Mouse (Mus musculus): ENCODE results near the gene Aldh6a1. TPM values are rescaled to one million over a fixed set of nuclear protein-coding genes. Genes with fewer than 3 reads are reported as not detected.

Aldh6a1 gene
- polyA plus RNA-seq (2017; shearing (Covaris generic)) = 10 to 100 TPM in 1 of 2 experiments, 1 to 10 TPM in 1; 7.3 to 10.9 TPM

DNA sequence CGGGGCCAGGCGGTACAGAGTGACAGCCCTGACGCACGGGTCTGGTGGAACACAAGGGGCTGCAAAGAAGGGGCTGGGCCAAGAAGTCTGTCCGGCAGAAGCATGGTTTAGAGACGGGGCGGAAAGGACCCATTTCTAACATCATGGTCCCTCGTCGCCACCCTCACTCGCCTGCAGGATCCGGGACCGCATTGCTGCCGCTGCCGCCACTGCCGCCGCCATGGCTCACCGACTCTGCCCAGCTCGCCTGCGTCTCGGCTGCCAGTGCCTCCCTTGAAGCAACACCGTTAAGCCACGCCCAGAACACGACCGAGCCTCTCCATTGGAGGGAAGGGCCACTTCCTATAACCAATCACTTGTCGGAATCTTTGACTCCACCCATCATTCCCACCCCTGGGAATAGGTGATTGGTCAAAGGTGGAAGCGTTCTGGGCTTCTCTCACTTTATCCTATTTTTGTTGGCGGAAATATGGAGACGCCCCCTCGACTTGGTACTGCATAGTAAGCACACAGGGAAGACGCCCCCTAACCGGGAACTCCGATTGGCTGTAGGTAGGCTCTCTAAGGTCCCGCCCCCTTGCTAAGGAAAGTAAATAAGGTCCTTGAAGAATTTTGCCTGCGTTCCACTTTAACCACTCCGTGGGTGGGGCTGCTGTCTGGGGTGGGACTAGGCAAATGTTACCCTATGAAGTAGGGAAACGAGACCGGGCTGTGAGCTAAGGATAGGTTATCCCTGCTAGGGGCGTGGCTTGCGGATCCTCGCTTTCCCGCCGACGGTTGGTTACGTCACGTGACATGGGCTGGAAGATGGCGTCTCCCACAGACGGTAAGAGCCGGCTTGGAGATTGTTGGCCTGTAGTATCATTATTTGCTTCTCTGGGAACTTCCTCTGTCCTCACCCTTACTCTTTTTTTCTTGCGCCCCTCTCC, at the start of gene Aldh6a1, which contains the start of gene Lin52:
Gene Aldh6a1 (minus strand): TSS at position 287 of the 929 bp plus-strand sequence.
Gene Lin52 (plus strand): TSS at position 705 of the 929 bp plus-strand sequence.
- ATAC-seq = peak; percentile 93

GRCm38 (mm10) chr12:84496795-84497194, 46.0 kb upstream of the Aldh6a1 start:
- ATAC-seq = no peak

GRCm38 (mm10) chr12:84487324-84488056, 36.7 kb upstream of the Aldh6a1 start:
- no peak for ATAC-seq

DNA sequence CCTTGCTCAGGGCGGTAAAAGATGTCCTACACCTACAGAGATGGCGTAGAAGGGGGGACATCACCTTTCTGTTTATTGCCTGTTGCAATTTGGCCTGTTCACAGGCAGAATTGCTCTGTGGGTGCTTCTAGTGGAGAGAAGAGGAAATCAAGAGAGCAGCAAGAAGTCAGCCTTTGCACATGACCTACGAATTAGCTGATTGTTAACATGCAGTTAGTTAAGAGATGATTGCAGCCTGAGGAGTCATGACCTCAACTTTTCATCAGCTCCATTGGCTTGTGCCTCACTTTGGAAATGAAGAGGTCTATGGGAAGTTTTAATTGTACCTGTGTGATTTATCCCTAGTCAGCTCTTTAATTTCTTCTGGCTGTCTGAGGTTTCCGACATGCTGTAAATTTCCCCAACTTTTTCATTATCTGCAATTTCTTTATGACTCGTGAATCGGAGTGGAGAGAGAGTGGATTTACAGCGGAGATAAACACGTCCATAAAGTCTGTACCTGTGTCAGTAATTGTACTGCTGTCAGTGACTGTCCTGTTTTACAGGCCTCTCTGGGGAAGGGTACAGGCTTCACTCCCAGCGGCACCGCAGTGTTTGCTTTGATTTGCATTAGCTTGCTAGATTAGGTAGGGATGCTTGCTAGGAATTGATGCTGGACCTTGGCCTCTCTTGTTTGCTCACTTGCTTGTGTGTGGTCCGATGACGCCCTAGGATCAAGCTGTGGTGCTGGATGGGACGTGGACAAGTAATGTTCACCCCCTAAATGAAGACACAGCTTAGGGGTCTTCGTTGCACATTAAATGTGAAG, 32.2 kb upstream of the Aldh6a1 start:
- no peak for ATAC-seq

- ATAC-seq = no peak
Observed at GRCm38 (mm10) chr12:84481251-84481650, 30.4 kb upstream of the Aldh6a1 start.

DNA sequence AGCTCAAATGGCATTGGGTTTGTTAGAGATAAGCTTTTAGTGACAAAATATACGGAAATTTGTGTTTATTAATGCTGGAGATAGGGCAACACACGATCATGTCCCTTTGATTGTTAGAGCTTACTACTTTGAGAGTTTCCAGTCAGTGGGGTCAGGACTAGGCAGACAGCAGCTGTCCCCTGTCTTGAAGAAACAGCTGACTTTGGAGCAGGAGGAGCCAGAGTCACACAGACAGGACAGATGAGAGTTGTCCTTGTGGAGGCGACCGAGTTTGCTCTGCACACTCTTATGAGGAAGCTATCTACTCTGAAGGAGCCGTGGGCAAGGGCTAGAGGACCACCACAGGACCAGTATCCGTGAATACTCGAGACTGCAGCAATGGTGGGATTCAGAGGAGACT, 28.1 kb upstream of the Aldh6a1 start:
- no peak for ATAC-seq

DNA sequence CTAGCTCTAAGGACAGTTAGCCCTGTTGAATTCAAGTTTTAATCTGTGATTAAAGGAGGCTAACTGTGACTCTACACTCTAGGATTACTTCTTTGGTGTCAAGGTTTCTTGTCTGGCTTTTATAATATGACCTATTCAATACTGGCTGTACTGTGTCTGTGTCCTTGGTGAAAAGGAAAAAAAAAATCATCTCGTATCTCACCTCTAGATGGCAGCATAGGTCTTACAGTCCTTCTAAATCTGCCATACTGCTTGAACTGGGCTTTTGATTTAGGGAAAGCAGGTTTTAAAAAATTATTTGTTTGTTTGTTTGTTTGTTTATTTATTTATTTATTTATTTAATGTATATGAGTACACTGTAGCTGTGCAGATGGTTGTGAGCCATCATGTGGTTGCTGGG, 17.9 kb upstream of the Aldh6a1 start:
- ATAC-seq = no peak

DNA sequence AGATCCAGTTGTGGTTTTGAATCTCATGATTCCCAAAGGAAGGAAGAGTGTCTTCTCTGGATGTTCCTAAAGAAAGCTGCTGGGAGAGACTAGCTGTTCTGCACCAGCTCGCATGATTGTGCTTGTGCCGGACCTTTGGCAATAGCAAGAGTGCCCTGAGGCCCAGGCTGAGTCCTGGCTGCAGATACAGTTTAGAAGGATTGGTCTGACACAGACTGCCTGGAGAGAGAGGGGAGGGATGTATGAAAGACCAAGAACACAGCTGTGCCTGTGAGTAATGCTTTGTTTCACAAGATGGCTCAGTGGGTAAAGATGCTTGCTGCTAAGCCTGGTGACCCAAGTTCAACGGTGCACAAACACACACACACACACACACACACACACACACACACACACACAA, 12.1 kb upstream of the Aldh6a1 start:
- ATAC-seq = no peak

GRCm38 (mm10) chr12:84461416-84461815, 10.6 kb upstream of the Aldh6a1 start:
- no peak for ATAC-seq

DNA sequence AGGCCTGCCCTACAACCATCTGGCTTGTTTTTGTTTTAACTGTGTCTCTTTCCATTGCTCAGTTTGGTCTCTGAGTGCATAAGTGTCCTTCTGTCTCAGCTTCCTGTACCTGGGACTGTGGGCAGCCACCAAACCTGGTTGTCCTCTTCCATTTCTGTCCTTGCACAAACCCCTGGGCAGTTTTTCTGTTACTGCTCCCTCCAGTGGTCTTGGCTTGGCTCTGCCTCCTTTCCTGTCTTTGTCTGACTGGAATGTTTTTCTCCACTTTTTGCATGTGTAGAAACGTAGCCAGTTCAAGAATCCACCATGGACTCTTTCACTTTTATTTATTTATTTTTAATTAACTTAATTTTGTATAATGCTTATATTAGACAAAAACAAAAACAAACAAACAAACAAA, 9.0 kb upstream of the Aldh6a1 start:
- no peak for ATAC-seq

- ATAC-seq = no peak
Observed at GRCm38 (mm10) chr12:84456911-84457310, 6.1 kb upstream of the Aldh6a1 start.

DNA sequence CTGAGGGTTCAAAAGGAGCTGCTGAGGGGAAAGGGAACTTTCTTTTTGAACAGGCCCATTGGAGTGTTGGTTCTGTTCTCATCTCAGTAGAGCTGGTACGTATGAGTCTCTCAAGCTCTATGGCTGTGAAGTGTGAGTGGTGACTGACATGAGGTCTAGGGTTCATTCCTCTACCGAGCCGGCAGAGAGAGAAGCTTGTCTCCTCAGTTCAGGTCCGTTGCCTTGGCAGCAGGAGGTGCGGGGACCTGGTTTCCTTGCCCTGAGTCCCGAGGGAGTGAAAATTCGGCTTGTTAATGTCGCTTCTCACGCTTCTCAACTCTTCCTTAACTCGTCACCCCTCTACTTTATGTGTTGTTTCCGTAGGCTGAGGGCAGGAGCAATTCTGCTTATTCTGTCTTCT, 997 bp upstream of the Aldh6a1 start:
- no peak for ATAC-seq

- no peak for ATAC-seq
Observed at GRCm38 (mm10) chr12:84450351-84450717, 470 bp downstream of the Aldh6a1 start.

DNA sequence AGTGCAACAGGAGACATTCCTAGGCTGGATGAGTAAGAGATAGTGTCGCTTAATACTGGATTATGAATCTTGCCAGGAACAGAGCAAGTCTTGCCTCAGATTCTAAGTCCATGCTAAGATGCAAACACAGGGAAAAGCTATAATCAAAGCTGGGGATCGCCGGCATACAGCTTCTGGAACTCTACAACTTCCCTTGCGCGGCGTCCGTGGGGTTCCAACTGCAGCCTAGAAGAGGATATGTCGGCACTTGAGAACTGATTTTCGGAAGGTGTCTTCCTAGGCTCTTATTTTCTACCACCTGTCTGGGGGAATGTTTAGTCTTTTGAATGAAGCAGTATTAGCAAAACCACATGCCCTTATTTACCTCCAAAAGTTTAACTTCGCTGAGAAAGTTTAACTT, 917 bp downstream of the Aldh6a1 start:
- ATAC-seq = no peak

DNA sequence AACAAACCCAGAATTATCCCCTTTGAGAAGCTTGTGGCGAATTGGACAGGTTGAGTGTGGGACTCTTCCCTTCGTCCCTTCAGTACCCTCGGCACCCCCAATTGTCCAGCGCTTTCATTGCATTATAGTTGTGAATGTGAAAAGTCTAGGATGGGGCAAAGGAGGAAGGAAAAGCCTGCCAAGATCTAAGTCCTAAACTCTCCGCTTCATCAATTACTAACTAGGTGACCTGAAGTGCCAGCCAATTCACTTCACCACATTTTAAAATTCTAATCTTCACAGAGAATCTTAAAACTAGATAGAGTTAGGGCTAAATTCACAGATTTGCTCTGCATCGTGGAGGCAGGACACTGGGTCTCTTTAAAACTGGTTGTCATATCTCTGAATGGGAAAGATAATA, 2.6 kb downstream of the Aldh6a1 start:
- ATAC-seq = no peak

- ATAC-seq = no peak
Observed at GRCm38 (mm10) chr12:84447386-84447785, 3.4 kb downstream of the Aldh6a1 start.

DNA sequence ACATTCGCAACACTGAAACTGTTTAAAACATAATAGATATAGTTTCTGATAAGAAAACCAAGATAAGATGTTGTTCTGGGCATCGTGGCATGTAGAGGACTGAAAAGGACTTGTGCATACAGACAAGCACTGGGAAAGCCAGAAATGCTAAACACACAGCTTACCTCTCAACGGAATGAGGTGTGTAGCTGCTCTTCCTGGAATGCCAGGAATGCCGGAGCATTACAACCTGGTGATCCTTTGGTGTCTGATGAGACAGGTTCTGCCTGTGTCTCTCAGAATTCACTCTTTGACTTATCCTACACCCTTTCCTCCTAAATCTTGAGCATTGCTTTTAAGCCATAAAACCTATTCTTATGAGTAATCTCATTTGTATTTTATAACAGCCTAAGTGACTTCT, 8.3 kb downstream of the Aldh6a1 start:
- ATAC-seq = no peak

GRCm38 (mm10) chr12:84438697-84439096, 12.1 kb downstream of the Aldh6a1 start:
- ATAC-seq = no peak

DNA sequence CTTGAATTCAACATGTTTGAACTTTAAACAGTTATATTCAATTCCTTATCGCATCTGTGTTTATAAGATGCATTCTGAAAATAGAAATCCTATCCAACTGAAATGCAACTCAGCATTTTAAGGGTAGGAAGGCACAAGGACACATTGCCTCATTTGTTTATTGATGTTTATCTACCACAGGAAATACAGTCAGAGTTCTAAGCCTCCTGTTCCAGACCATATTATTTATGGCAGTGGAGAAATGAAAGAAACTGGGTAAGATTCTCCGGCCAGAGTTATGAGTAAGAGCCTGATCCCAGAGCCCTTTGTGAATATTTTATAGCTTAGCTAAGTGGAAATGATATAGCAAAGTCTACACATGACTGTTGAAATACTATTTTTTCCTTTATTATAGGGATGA, 21.0 kb downstream of the Aldh6a1 start:
- no peak for ATAC-seq

- no peak for ATAC-seq
Observed at GRCm38 (mm10) chr12:84423990-84424389, 26.8 kb downstream of the Aldh6a1 start.

DNA sequence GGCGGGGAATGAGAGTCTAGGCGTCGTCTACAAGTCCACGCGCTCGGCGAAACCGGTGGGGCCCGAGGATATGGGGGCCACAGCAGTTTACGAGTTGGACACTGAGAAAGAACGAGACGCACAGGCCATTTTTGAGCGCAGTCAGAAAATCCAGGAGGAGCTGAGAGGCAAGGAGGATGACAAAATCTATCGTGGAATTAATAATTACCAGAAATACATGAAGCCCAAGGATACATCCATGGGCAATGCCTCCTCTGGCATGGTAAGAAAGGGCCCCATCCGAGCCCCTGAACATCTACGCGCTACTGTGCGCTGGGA, 33.2 kb downstream of the Aldh6a1 start:
- no peak for ATAC-seq

DNA sequence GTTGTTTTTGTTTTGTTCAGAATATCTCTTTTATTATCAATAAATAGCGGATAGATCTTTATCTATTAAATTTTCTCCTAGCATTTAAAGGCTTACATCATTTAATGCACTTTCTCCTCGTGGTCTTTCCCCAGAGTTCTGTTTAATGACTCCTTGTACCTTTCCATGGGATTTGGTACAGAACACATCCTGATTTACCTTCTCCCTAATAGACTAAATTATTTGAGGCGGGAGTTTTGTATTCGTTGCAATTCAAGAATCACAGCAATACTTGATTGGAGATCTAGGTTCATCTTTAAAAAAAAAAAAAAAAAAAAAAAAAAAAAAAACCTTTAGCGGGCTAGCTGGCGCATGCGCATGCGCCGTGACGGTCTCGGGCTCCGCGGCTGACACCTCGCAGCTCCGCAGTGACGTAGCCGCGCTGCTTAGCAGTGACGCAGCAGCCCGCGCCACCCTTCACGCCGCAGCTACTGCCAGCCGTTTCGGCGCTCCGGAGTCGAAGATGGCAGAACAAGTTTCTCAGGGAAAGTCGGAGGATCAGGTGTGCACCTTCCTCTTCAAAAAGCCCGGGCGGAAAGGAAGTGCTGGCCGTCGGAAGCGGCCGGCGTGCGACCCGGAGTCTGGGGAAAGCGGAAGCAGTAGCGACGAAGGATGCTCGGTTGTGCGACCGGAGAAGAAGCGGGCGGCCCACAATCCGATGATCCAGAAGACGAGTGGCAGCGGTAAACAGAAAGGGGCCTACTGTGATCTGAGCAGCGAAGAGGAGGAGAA, 33.8 kb downstream of the Aldh6a1 start, which contains the start of gene Rnf113a2:
Gene Rnf113a2 (plus strand): TSS at position 363 of the 771 bp plus-strand sequence.
- ATAC-seq = peak; percentile 93
